Mouse (Mus musculus): Measurements from ENCODE around the gene Gp1bb. TPM values are rescaled to one million over a fixed set of nuclear protein-coding genes. Genes with fewer than 3 reads are reported as not detected.
A peak's percentile ranks its signal among the peaks of the same experiment; 100 is the strongest.

Gene Gp1bb
- polyA plus RNA-seq (2015; fragmentation: Nextera tagmentation; extraction: Ambion mirVana) = 1.6 TPM in 2 replicates

GRCm38 (mm10) chr16:18622019-18622418, at the start of gene Gp1bb:
Gp1bb (minus strand) TSS chr16:18622403.
- Histone ChIP-seq H3K27me3 (replicated peaks; ENCODE audit: control insufficient read depth, insufficient read depth, low read length) (peaks cover 71% of the 10 kb centered on the region), H3K36me3 (ENCODE audit: control insufficient read depth, insufficient read depth, low read length) (peaks cover 6% of the 10 kb centered on the region; the same call in 1 of the 2 replicates), H3K9me3 (ENCODE audit: control insufficient read depth, low read length) (no peaks in the 10 kb centered on the region), H3K27ac (ENCODE audit: low read length) (no peak within 1 kb of the TSS), H3K4me2 (ENCODE audit: low read depth, low read length) (peak within 1 kb of the TSS; percentile 93), H3K9ac (ENCODE audit: low read depth, low read length) (peak within 1 kb of the TSS; percentile 10; the same call in 1 of the 2 replicates), H3K4me3 (ENCODE audit: low read length) (peak within 1 kb of the TSS; percentile 56), H3K4me1 (ENCODE audit: control insufficient read depth, insufficient read depth, low read length) (peaks cover 30% of the 10 kb centered on the region)
- 43% methylated on average over 17 of the region's 17 CpGs for WGBS
- no peak for ATAC-seq

DNA sequence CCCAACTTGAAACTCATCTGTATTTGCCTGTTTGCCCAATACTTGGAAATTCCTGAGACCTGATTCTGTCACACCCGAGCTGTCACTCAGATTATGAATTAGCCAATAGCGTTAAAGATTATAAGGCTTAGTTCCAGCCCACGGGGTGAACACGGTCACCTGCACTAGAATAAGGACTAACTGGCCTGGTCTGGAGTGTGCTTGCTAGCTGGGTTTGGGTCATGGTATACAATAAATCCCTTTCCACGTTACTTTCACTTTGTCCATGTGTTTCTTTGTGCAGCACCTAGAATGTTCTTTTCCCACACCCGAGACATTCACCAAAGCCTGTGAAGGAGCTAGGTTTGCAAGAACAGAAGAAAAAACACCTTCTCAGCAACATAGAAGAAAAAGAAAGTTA, 47.7 kb upstream of the Gp1bb start:
- H3K4me3 ChIP-seq (ENCODE audit: low read length) = no peak overlapping the region
- 70% methylated on average over 6 of the region's 6 CpGs for WGBS
- H3K9me3 ChIP-seq (ENCODE audit: control insufficient read depth, low read length) = no peaks in the 10 kb centered on the region
- H3K27me3 ChIP-seq (replicated peaks; ENCODE audit: control insufficient read depth, insufficient read depth, low read length) = 0 out of 2 replicates have a peak, but pooled peaks cover 2% of the 10 kb centered on the region
- no peaks in the 10 kb centered on the region for H3K36me3 ChIP-seq (ENCODE audit: control insufficient read depth, insufficient read depth, low read length)
- ATAC-seq = no peak
- H3K4me2 ChIP-seq (ENCODE audit: low read depth, low read length) = no peak overlapping the region
- no peaks in the 10 kb centered on the region for H3K4me1 ChIP-seq (ENCODE audit: control insufficient read depth, insufficient read depth, low read length)
- no peak overlapping the region for H3K27ac ChIP-seq (ENCODE audit: low read length)
- H3K9ac ChIP-seq (ENCODE audit: low read depth, low read length) = no peak overlapping the region

GRCm38 (mm10) chr16:18658597-18658996, 36.4 kb upstream of the Gp1bb start:
- H3K4me2 ChIP-seq (ENCODE audit: low read depth, low read length) = no peak overlapping the region
- 63% methylated on average over 4 of the region's 4 CpGs for whole genome bisulfite sequencing
- H3K9ac ChIP-seq (ENCODE audit: low read depth, low read length) = no peak overlapping the region
- H3K4me1 ChIP-seq (ENCODE audit: control insufficient read depth, insufficient read depth, low read length) = peaks cover 18% of the 10 kb centered on the region; the same call in 1 of the 2 replicates
- H3K9me3 ChIP-seq (ENCODE audit: control insufficient read depth, low read length) = no peaks in the 10 kb centered on the region
- ATAC-seq = peak; percentile 72
- no peaks in the 10 kb centered on the region for H3K27me3 ChIP-seq (replicated peaks; ENCODE audit: control insufficient read depth, insufficient read depth, low read length)
- peak overlapping the region; percentile 57 for H3K27ac ChIP-seq (ENCODE audit: low read length)
- no peaks in the 10 kb centered on the region for H3K36me3 ChIP-seq (ENCODE audit: control insufficient read depth, insufficient read depth, low read length)
- no peak overlapping the region for H3K4me3 ChIP-seq (ENCODE audit: low read length)

- Histone ChIP-seq H3K27me3 (replicated peaks; ENCODE audit: control insufficient read depth, insufficient read depth, low read length) (no peaks in the 10 kb centered on the region), H3K4me3 (ENCODE audit: low read length) (no peak overlapping the region), H3K9ac (ENCODE audit: low read depth, low read length) (no peak overlapping the region), H3K9me3 (ENCODE audit: control insufficient read depth, low read length) (no peaks in the 10 kb centered on the region), H3K4me2 (ENCODE audit: low read depth, low read length) (no peak overlapping the region), H3K27ac (ENCODE audit: low read length) (no peak overlapping the region), H3K4me1 (ENCODE audit: control insufficient read depth, insufficient read depth, low read length) (peaks cover 18% of the 10 kb centered on the region; the same call in 1 of the 2 replicates), H3K36me3 (ENCODE audit: control insufficient read depth, insufficient read depth, low read length) (no peaks in the 10 kb centered on the region)
- 58% methylated on average over 5 of the region's 5 CpGs for WGBS
- no peak for ATAC-seq
Observed at GRCm38 (mm10) chr16:18655372-18656098, 33.3 kb upstream of the Gp1bb start.

DNA sequence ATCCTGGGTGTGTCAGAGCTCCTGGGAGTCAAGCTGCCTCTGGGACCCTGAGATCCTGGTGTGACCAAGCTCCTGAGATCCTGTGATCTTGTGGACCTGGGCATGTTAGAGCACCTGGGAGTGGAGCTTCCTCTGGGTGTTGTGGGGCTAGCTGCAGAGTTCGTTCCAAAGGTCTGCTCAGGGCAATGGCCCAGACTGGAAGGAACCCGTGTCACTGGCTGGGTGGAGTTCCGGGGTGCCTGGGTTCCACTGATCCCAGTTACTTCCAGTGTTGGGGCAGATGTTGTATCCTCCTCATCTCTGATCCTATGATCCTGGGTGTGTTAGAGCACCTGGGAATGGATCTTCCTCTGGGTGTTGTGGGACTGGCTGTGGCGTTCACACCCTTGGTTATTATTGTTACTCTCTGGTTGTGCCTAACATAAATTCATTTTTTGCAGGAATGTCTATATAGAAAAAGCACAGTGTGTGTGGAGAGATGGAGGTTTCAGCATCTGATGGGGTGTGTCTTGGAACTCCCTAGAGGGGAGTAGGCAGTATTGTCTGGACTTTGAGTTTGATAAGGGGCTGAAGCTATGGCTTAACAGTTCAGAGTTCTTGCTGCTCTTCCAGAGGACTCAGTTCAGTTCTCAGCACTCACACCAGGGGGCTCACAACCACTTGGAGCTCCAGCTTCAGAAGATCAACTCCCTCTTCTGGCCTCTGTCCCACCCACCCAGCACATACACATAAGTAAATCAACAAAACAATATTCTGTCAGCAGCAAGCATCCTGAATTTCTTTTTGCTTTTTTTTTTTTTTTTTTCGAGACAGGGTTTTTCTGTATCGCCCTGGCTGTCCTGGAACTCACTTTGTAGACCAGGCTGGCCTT, 31.3 kb upstream of the Gp1bb start:
- Histone ChIP-seq H3K36me3 (ENCODE audit: control insufficient read depth, insufficient read depth, low read length) (no peaks in the 10 kb centered on the region), H3K4me1 (ENCODE audit: control insufficient read depth, insufficient read depth, low read length) (peaks cover 15% of the 10 kb centered on the region; the same call in 1 of the 2 replicates), H3K27ac (ENCODE audit: low read length) (peak overlapping the region; percentile 82), H3K9ac (ENCODE audit: low read depth, low read length) (no peak overlapping the region), H3K4me3 (ENCODE audit: low read length) (no peak overlapping the region), H3K27me3 (replicated peaks; ENCODE audit: control insufficient read depth, insufficient read depth, low read length) (no peaks in the 10 kb centered on the region), H3K4me2 (ENCODE audit: low read depth, low read length) (no peak overlapping the region), H3K9me3 (ENCODE audit: control insufficient read depth, low read length) (no peaks in the 10 kb centered on the region)
- ATAC-seq = peak; percentile 93
- WGBS = 70% methylated on average over 6 of the region's 6 CpGs

DNA sequence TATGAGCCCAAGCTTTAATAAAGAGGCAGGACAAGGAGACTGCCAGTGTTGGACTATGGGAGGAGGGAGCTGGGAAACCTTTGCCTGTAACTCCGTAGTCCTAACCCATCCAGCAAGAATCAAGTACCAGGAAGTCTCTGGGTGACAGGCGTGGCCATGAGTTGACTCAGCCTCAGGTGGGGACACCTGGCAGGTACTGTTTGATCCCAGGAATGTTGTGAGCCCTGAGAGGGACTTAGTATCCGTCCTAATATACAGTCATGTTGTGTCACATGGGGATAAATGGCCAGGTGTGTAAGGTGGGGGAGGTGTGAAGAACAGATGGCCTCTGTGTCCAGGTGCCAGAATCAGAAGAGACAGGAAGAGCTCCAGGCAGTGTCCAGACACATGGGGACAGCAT, 26.9 kb upstream of the Gp1bb start:
- 0 out of 2 replicates have a peak, but pooled peaks cover 11% of the 10 kb centered on the region for H3K4me1 ChIP-seq (ENCODE audit: control insufficient read depth, insufficient read depth, low read length)
- no peak overlapping the region for H3K4me2 ChIP-seq (ENCODE audit: low read depth, low read length)
- H3K4me3 ChIP-seq (ENCODE audit: low read length) = no peak overlapping the region
- H3K27me3 ChIP-seq (replicated peaks; ENCODE audit: control insufficient read depth, insufficient read depth, low read length) = no peaks in the 10 kb centered on the region
- WGBS = 50% methylated on average over 3 of the region's 3 CpGs
- no peak overlapping the region for H3K9ac ChIP-seq (ENCODE audit: low read depth, low read length)
- H3K36me3 ChIP-seq (ENCODE audit: control insufficient read depth, insufficient read depth, low read length) = no peaks in the 10 kb centered on the region
- peak; percentile 72 for ATAC-seq
- H3K9me3 ChIP-seq (ENCODE audit: control insufficient read depth, low read length) = no peaks in the 10 kb centered on the region
- H3K27ac ChIP-seq (ENCODE audit: low read length) = peak overlapping the region; percentile 59

GRCm38 (mm10) chr16:18645329-18645728, 23.1 kb upstream of the Gp1bb start:
- Histone ChIP-seq H3K4me1 (ENCODE audit: control insufficient read depth, insufficient read depth, low read length) (0 out of 2 replicates have a peak, but pooled peaks cover 11% of the 10 kb centered on the region), H3K9me3 (ENCODE audit: control insufficient read depth, low read length) (no peaks in the 10 kb centered on the region), H3K27me3 (replicated peaks; ENCODE audit: control insufficient read depth, insufficient read depth, low read length) (no peaks in the 10 kb centered on the region), H3K9ac (ENCODE audit: low read depth, low read length) (peak overlapping the region; percentile 7; the same call in 1 of the 2 replicates), H3K4me3 (ENCODE audit: low read length) (no peak overlapping the region), H3K27ac (ENCODE audit: low read length) (peak overlapping the region; percentile 40; the same call in 1 of the 2 replicates), H3K4me2 (ENCODE audit: low read depth, low read length) (no peak overlapping the region), H3K36me3 (ENCODE audit: control insufficient read depth, insufficient read depth, low read length) (no peaks in the 10 kb centered on the region)
- ATAC-seq = peak; percentile 54
- WGBS = 58% methylated on average over 6 of the region's 6 CpGs

DNA sequence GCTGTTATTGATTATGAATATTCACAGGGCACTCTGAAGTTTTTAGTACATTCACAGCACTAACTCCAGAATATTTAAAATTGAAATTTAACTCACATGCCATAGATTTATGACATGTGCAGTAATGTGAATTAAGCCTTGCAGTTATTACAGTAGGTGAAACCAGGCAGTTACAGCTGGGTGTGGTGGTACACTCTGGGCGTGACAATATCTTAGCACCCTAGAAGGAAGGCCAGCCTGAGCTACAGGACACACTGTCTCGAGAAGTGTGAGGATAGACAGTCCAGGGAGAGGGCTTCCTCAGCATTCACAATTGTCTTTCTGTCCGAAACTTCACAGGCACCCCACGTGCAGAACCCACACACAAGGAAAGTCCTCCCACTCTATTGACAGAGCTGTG, 22.3 kb upstream of the Gp1bb start:
- H3K4me3 ChIP-seq (ENCODE audit: low read length) = no peak overlapping the region
- no peak overlapping the region for H3K4me2 ChIP-seq (ENCODE audit: low read depth, low read length)
- no peaks in the 10 kb centered on the region for H3K27me3 ChIP-seq (replicated peaks; ENCODE audit: control insufficient read depth, insufficient read depth, low read length)
- peak overlapping the region; percentile 7; the same call in 1 of the 2 replicates for H3K9ac ChIP-seq (ENCODE audit: low read depth, low read length)
- 67% methylated on average over 4 of the region's 4 CpGs for WGBS
- no peaks in the 10 kb centered on the region for H3K9me3 ChIP-seq (ENCODE audit: control insufficient read depth, low read length)
- H3K4me1 ChIP-seq (ENCODE audit: control insufficient read depth, insufficient read depth, low read length) = 0 out of 2 replicates have a peak, but pooled peaks cover 11% of the 10 kb centered on the region
- no peaks in the 10 kb centered on the region for H3K36me3 ChIP-seq (ENCODE audit: control insufficient read depth, insufficient read depth, low read length)
- peak overlapping the region; percentile 40; the same call in 1 of the 2 replicates for H3K27ac ChIP-seq (ENCODE audit: low read length)
- ATAC-seq = peak; percentile 67

- Histone ChIP-seq H3K9ac (ENCODE audit: low read depth, low read length) (no peak overlapping the region), H3K9me3 (ENCODE audit: control insufficient read depth, low read length) (no peaks in the 10 kb centered on the region), H3K4me3 (ENCODE audit: low read length) (no peak overlapping the region), H3K27ac (ENCODE audit: low read length) (no peak overlapping the region), H3K27me3 (replicated peaks; ENCODE audit: control insufficient read depth, insufficient read depth, low read length) (no peaks in the 10 kb centered on the region), H3K36me3 (ENCODE audit: control insufficient read depth, insufficient read depth, low read length) (no peaks in the 10 kb centered on the region), H3K4me1 (ENCODE audit: control insufficient read depth, insufficient read depth, low read length) (0 out of 2 replicates have a peak, but pooled peaks cover 11% of the 10 kb centered on the region), H3K4me2 (ENCODE audit: low read depth, low read length) (no peak overlapping the region)
- ATAC-seq = no peak
- 76% methylated on average over 11 of the region's 11 CpGs for WGBS
Observed at GRCm38 (mm10) chr16:18643406-18643998, 21.3 kb upstream of the Gp1bb start.

All from intestine, embryonic 16.5 days (tissue).